Mouse (Mus musculus) right cerebral cortex, postnatal 14 days (tissue): ENCODE data around the gene Gm20388.

Experiments used
- DNase-seq: peaks from one replicate; pipeline ENCODE4 v3.0.0; 2022

Gm20388 gene

DNA sequence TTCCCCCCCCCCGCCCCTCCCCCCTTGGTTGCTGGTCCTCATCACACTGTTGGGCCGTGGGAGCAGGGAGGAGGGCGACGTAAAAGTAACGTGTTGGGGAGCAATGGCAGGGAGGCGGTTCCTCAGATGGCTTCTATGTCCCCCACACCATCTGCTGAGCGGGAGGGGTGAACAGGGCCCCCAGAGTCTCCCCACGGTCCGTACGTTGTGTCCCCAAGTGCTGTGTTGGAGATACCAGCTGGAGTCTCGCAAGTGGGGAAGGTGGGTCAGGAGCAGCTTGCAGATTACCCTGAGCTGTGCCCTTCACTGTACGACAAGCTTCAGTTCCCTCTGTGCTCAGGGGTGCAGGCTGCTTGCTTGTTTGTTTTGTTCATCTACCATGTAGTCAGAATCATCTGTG is 1813.2 kb downstream of the Gm20388 start:
- DNase-seq, result no peak

DNA sequence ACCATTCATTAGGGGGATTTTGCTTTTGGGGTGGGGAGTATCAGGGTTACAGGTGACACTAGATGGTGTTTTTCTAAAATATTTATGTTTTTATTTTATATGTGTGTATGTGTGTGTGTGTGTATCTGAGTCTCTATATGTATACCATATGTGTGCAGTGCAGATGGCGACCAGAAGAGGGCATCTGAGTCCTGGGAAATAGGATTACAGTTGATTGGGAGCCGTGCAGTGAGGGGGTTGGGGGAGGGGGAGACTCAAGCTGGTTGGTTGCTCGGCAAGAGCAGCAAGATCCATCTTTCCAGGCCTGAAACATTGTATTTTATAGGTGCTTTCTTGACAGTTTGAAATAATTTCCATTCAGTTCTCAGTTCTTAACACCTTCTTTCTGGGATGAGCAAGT is 1816.5 kb downstream of the Gm20388 start:
- DNase-seq, result no peak

DNA sequence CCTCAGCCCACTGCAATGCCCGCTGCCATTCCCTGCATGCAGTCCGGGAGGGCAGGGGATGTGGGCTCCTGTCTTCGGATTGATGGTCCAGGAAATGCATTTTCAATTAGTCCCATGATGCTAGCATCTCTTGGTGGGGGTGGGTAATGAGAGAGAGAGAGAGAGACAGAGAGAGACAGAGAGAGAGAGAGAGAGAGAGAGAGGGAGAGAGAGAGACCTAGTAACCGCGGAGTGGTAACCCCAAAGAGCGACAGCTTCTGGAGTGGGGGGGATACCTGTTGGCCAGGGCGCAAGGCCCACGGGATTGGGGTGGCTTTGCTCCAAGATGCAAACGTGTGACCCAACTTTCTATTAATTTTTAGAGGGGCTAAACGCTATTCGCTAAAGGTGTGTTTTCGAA is 1818.7 kb downstream of the Gm20388 start, which contains the start of gene Jph3:
Gene Jph3 (plus strand): TSS at position 301 of the 400 bp plus-strand sequence.
- DNase-seq, result no peak

DNA sequence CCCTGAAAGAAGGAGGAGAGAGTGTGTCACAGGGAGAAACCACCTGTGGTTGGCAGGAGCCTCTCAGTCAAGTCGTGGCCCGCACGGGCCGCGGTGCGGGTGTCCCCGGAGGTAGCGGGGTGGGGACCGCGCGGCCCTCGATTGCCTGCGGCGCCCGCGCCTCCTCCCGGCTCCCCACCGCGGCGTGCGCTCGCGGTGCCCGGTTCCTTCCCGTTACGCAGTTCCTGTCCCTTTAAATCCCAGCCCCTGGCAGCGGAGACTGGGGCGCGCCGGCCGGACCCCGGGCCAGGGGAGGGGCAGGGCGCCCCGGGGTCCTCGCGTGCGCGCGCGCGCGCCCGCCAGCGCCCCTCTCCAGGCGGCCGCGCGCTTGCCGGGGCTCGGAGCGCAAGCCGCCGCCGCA is 1819.1 kb downstream of the Gm20388 start:
- DNase-seq, result peak; percentile 42

- DNase-seq, result peak; percentile 63
Observed at GRCm38 (mm10) chr8:121730170-121730569, 1819.5 kb downstream of the Gm20388 start.

- DNase-seq, result no peak
Observed at GRCm38 (mm10) chr8:121730646-121731045, 1820.0 kb downstream of the Gm20388 start.

DNA sequence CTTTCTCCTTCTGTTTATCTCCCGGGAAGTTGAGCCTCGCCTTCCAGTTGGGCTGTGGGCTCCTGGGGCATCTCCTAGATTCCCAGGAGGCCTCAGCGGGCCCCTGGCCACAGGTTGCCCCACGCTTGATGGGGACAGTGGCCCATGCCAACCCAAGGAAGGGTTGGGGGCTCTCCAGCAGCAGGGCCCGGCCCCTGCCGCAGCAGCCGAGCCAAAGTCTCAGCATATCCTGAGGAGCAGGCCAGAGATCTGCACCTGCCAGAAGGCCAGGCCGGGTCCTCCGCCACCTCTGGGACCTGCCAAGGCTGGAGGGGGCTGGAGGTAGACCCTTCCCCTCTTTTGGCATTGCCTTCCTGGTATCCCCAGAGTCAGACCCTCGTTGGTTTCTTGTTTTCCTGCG is 1820.4 kb downstream of the Gm20388 start:
- DNase-seq, result no peak

DNA sequence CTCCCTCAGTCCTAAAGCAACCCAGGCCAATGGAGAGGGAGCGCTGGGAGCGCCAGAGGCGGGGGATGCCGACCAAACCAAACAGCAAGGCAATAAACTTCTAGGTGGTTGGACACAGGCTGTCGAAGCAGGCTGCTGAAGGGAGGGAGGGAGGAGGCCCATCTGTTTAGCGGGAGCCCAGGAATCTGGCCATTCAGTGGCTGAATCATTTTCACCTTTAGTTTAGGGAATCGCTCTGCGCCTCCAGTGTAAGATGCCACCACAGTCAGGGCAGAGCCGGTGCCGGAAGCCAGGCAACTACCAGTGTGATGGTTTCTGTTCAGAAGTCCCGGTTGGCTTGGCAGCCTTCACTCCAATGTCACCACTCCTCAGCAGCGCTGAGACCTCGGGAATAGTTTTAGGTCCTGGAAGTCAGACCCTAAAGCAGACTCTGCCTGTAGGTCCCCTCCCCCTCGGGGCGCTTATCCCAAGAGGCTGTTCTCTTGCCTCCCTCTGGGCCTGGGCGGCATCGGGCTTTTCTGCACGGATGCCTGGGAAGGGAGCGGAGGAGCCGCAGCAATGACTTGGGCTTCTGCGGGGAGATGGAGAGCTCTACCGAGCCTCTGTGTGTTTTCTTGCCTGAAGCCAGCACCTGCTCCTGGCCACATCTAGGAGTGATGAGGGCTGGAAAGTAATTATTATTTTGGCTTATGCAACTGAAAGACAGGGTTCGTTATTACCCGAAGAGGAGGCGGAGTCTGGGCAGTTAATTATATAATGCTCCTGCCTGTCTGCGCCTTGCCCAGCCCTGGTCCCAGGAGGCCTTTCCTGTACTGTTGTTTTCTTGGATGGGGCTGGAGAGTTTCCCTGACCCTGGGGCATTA is 1821.1 kb downstream of the Gm20388 start:
- DNase-seq, result peak; percentile 60

- no peak for DNase-seq
Observed at GRCm38 (mm10) chr8:121732334-121732665, 1821.7 kb downstream of the Gm20388 start.

- peak; percentile 45 for DNase-seq
Observed at GRCm38 (mm10) chr8:121734262-121734661, 1823.6 kb downstream of the Gm20388 start.

DNA sequence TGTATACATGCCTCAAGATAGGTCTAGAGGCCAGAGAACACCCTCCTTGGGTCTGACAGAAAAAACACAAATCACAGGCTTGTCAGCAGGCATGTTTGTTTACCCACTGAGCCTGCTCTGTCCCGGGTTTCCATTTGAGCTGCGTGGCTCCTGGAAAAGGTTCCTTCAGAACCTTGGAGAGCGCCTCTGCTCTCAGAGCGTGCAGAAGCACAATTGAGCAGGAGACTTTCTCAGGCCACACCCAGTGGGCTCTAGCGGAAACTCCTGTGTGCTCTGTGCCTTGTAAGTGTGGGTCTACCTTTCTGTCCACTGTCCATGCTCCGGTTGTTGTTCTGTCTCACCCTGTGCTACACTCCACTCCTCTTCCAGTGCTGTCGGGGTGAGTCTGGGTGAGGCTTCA is 1825.6 kb downstream of the Gm20388 start:
- DNase-seq, result no peak

- no peak for DNase-seq
Observed at GRCm38 (mm10) chr8:121740721-121741120, 1830.1 kb downstream of the Gm20388 start.

DNA sequence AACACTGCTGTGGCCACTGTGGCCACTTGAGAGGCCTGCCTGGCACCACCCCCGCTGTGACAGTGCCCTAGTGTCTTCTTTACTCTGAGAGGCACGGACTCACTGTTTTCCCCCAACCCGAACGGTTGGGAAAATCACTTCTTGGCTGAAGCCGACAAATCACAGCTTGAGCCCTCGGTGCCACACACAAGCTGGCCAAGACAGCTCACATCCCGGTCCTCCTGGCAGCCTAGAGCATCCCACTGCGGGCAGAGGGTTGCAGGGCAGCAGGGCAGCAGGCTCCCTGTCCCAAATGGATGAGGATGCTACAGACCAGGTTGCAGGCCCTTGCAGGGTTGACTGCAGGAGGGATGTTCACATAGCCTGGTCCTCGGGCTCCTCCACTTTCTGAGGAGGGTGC is 1838.9 kb downstream of the Gm20388 start:
- DNase-seq, result no peak

DNA sequence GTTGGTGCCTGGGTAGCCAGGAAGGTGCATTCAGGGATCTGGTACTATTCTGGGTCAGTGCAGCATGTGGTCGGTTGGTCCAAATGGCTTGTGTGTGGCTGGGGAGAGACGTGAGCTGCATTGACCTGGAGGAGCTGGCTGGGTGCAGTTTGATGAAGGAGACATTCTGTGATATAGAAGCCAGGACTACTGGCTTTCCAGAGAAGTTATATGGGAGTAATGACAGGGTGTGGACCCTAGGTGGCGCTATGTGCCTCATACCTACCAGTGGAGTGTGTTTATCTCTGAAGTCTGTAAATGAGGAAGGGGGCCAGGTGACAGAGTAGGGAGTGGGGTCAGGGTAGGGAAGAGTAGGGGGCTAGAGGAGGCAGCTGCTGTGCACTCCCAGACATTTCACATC is 1839.9 kb downstream of the Gm20388 start:
- DNase-seq, result no peak

GRCm38 (mm10) chr8:121751407-121751806 is 1840.8 kb downstream of the Gm20388 start:
- DNase-seq, result peak; percentile 86

- no peak for DNase-seq
Observed at GRCm38 (mm10) chr8:121758470-121758869, 1847.8 kb downstream of the Gm20388 start.

DNA sequence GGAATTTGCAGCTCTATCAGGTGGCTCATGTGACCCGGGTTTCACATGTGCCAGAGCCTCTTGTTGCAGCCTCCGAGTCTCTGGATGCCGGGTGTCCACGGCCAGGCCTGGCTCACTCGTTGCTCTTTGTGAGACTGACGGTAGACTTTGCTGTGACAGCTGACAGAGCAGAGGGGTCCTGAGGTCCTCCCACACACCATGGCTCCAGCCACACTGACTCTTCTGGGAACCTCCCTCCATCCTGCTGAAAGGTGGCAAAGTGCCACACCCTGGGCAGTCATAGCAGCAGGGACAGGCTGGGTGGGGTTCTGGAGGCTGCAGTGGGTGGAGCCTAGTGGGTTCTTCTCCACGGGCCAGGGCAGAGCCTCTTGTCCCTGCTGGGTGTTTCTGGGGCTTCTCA is 1849.8 kb downstream of the Gm20388 start:
- DNase-seq, result no peak

DNA sequence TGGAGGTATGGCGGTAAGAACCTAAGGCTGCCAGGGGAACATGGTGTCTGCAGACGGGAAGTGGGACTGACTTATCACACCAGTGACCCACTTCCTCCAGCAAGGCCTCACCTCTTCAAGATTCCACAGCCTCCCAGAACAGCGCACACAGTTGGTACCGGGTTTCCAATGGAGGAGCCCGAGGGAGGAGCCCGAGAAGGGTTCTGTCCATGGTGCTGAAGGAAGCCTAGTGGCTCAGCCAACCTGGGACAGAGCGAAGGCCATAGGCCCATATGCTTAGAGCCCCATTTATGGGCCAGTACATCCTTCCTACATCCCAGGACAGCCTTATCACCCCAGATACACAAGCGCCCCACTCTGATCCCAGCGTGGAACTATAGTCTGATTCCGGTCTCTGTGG is 1850.8 kb downstream of the Gm20388 start:
- DNase-seq, result no peak

- peak; percentile 42 for DNase-seq
Observed at GRCm38 (mm10) chr8:121762999-121763699, 1852.5 kb downstream of the Gm20388 start.

- no peak for DNase-seq
Observed at GRCm38 (mm10) chr8:121763700-121764013, 1853.0 kb downstream of the Gm20388 start.

GRCm38 (mm10) chr8:121765594-121766138 is 1855.0 kb downstream of the Gm20388 start:
- no peak for DNase-seq

DNA sequence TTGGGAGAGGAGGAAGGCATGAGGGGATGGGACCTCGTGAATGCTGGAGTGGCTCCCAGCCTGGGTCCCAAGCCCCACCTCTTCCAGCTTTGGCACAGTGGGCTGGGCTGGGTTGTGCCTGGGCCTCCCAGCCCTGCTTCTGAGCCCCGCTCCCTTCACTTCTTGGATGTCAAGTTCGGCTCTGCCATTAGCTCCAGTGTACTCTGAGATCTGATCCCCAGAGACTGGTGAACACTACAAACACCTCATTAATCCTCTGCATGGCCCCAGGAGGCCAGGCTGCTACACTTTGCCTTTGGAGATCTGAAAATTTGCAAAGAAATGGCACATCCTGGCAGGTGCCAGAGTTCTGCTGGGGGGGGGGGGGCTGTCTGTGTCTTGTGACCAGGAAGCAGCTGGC is 1858.5 kb downstream of the Gm20388 start:
- DNase-seq, result no peak

GRCm38 (mm10) chr8:121769621-121770020 is 1859.0 kb downstream of the Gm20388 start:
- no peak for DNase-seq
